Mouse (Mus musculus) cerebellum, postnatal 4 days (tissue): ENCODE measurements around the gene Tnnc1.

Source experiments
- DNase-seq, 2 experiments: peaks; one replicate each; pipeline ENCODE4 v3.0.0; 2022; ENCODE audit warnings: low spot score in 2 of 2, mixed read lengths in 1 of 2

The Tnnc1 gene

GRCm38 (mm10) chr14:31214684-31215083, 6.6 kb downstream of the Tnnc1 start:
- DNase-seq = no peak

- peak; percentile 42 to 81 for DNase-seq
Observed at GRCm38 (mm10) chr14:31215157-31216002, 7.3 kb downstream of the Tnnc1 start.

- no peak for DNase-seq
Observed at GRCm38 (mm10) chr14:31216846-31217245, 8.7 kb downstream of the Tnnc1 start, which contains the start of gene Nisch. Gene Nisch (minus strand): TSS chr14:31216946.

DNA sequence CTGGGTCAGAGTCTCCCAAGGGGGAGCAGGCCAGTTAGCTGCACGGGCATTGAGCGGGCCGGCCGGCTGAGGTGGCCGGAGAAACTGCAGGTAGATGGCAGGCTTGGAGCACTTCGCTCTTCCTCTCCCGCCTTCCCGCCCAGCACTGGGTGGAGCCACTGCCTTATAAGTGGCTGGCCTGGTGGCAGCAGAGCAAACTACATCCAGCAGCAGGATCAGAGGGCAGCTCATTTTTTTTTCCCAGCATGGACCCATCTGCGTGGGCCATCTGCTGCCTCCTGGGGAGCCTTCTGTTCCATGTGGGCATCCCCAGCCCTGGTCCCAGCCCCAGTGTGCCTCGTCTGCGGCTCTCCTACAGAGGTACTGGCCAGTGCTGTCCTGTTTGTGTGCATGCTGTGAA, 9.6 kb downstream of the Tnnc1 start, which contains the start of gene Sema3g:
Gene Sema3g, plus strand, starts transcription at position 195 of the 400 bp plus-strand sequence.
- peak in 1 of 2 experiments; percentile 65 for DNase-seq

DNA sequence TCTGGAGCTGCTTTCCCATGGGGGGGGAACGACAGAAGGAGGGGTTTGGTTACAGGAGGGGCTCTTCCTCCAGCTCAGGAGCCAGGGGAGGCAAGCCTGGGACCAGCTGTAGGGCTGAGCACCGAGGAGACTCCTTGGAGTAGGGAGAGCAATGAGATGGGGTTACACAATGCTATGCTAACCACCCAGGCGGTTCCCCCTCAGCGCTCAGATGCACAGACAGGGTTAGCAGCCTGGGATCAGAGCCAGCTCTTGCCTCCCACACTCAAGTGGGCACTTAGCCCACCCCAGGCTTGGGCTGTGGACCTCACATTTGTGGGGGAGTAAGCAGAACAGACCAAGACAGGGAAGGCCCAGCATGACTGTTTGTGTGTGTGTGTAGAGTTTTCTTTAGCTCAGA, 18.9 kb downstream of the Tnnc1 start:
- DNase-seq = peak; percentile 22 to 67

DNA sequence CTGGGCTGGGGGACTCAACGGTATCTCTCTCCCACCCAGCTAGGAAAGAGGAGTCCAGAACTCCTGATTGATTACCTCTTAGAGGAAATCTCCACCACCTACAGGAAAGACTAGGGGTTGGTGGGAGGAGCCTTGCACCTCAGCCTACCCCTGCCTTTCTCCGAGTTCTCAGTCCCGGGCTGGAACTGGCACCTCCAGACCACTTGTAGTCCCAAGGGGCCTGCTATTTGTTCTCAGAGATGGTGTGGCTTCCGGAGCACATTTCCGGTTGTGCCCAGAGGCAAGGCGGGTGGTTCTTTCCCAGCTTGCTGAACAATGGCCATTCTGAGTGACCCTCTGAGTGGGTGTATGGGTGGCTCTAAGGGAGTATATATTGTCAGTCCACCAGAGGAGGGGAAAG, 20.1 kb downstream of the Tnnc1 start:
- DNase-seq = no peak

DNA sequence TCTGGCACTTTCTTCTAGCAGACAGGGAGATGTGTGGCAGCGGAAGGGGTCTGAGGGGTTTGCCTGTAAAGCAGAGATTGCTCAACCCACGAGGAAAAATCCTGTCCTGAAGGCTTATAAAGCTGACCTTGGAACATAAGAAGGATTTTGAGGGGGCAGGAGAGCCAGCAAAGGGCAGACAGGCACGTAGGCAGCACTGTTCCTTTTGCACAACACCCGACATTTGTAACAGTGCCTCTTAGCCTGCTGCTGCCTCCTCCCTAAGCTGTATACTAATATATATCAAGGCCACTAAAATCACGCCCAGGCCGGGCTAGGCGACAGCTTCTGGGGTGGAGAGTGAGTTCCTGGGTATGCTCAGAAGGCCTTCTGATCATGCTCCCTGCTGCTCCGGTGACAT, 22.3 kb downstream of the Tnnc1 start:
- DNase-seq = no peak

DNA sequence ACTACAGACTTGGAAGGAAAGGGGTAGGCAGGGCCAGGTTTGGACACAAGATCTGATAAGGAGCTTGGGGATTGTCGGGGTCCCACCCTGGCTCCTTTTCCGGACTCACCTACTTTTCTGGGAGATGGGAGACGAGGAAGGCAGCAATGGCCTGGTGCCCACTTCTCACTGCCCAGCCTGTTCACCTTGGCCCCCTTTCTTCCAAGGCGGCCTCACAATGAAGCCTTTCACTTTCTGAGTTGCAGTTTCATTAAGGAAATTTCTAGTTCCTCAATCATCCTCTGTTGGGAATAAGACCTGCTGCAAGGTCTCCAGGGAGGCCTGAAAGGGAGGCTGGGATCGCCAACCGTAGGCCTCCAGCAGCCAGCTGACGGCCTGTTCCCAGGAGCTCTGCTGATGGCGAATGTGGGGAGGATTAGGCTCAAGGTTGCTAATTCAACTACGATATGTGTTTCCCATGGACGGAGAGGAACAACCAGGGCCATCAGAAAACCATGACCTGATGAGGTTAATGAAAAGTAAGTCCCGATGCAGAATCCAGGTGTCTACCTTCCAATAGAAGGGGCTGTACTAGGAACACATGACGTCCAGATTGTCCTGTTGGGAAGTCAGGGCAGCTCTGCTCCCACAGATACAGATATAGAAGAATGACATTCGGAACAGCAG, 24.4 kb downstream of the Tnnc1 start:
- DNase-seq = no peak

DNA sequence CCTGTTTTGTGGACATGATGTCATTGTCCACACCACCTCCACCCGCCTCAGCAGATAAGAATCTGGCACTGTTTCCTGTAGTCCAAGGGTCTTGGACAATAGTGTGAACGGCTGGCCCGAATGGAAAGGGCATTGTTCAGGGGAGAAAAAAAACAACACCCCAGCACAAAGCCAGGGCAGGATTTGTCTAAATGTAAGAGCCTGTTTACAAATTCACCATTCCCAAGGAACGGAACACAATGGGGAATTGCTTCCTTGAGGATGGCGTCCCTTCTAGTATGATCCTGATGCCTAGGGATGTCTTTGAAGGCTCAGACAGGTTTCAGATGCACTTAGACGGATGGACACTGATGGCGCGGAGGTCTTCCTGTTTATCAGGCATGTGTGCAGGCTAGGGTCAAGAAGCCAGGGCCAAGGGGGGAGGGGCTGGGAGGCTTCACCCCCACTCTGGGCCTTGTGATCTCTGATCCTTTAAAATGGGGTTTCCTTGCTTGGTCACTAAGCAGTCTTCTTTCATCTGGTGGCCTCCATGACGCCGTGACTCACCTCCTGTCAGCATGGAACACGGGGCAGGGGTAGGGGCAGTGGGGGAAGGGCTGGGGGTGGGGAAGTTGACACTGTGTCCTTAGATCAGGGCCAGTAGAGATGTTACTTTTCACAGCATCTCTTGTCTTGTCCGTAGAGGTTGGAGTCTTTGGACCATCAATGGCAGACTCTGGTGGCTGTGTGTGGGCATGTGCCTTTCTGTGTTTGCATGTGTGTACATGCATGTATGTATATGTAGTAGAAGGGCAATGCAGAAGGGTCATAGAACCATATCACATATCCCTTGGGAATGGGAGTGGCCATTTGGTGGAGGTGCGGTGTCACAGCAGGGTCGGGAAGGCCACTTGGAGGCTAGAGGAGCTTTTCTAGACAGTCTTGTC, 25.2 kb downstream of the Tnnc1 start:
- no peak for DNase-seq

- DNase-seq = peak; percentile 80 to 88
Observed at GRCm38 (mm10) chr14:31233996-31234591, 26.0 kb downstream of the Tnnc1 start.

GRCm38 (mm10) chr14:31237101-31237882, 29.2 kb downstream of the Tnnc1 start:
- no peak for DNase-seq

- DNase-seq = no peak
Observed at GRCm38 (mm10) chr14:31240528-31240927, 32.4 kb downstream of the Tnnc1 start.

- DNase-seq = no peak
Observed at GRCm38 (mm10) chr14:31244777-31245176, 36.7 kb downstream of the Tnnc1 start.

DNA sequence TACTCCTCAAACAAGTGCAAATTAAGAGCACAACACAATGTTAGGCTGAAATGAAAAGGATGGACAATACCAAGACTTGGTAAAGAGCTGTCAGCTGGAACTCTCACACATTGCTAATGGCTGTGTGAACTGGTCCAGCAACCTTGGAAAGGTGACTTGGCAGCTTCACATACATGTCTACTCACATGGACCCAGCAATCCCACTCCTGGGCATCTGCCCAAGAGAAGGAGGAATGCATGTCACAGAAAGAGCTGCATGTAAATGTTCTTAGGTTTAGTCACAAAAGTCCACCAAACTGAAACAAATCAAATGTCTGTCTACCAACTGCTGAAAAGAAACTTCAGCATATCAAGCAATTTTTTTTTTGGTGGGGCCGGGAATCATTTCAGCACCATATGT, 37.8 kb downstream of the Tnnc1 start:
- no peak for DNase-seq

DNA sequence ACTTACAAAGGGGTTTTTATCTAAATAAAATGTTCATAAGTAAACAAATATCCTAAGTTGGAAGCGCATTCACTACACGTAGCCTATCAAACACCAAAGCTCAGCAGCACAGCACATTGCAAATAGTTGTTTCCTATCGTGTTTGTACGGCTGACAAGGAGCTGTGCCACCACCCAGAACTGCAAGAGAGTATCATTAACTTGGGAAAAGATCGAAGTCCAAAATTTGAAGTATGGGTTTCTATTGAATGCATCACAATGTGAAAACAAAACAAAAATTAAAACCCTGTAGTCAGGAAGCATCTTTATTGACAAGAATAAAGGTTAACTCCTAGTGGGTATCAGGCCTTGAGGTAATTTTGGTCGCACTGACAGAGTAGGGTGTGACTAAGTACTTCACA, 40.3 kb downstream of the Tnnc1 start:
- no peak for DNase-seq

DNA sequence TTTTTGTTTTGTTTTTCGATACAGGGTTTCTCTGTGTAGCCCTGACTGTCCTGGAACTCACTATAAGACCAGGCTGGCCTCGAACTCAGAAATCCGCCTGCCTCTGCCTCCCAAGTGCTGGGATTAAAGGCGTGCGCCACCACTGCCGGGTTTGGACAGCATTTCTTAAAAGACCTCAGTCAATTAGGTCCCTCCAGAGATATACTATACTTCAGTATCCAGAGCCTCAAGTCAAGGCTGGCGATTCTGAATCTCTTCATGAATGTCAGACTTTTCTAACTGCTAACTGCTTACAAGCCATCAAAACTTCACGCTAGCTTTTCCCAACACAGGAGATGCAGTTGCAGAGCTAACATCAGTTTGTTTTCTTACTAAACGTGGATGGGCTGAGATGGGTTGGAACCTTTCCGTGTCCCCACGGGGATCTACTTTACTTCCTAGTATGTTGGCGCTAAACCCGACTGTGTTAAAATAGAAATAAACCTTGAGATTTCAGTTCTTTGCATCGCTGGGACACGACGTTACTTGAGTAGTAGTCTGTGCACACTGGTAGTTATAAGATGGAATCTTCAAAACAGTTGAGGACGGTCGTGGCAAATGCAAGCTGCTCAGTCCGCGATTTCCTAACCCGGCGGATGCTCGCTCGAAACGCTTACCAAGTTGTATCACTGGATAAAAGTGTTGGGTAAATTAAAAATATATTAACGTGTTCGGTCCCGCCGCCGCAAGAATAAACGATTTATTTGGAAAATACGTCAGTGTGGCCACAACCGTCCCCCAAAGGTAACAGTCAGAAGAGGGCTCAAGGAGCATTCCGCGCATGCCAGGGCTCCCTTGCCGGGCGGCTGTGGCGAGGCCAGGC, 42.3 kb downstream of the Tnnc1 start:
- no peak for DNase-seq

- DNase-seq = peak; percentile 99
Observed at GRCm38 (mm10) chr14:31251084-31251604, 43.0 kb downstream of the Tnnc1 start, which contains the start of the genes Phf7 and Bap1. Gene Phf7 (minus strand): TSS chr14:31251317. Gene Bap1 (plus strand): TSS chr14:31251450.

DNA sequence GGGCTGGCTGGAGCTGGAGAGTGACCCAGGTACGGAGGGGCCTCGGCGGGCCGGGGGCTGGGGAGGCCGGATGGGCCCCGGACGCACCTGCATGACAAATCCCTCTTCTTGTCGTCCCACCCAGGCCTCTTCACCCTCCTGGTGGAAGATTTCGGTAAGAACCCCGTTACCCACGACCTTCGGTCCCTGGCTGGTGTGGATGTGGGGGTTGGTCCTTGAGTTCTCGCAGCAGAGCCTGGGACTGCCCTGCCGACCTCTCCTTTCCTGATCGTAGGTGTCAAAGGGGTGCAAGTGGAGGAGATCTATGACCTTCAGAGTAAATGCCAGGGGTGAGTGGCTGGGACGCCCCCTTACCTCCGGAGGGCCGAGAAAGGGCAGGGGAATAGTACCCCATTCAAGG, 43.5 kb downstream of the Tnnc1 start:
- no peak for DNase-seq

DNA sequence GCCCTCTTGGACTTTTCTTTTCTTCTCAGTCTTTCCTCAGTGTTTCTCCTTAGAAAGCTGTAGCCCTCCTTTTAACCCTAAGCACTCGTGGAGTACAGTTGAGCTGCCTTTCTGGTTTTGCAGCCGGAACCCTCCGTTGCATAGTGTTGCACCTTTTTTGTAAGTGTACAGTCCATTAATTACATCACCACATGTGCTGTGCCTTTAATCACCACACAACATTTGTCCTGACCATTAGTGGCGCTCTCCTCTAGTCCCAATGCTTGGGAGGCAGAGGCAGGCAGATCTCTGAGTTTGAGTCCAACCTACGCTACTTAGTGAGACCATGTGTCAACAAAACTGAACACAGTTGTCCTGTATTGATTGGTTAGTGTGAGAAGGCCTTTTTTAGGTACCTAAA, 44.0 kb downstream of the Tnnc1 start:
- DNase-seq = no peak
